Mouse (Mus musculus) lung, adult 2 months (tissue): ENCODE results near the gene Ptprd.

Experiments
- CTCF ChIP-seq: fragments of 200-500 bp; IDR thresholded peaks from 2 replicates; pipeline ENCODE4 v1.5.1; 2011; ENCODE audit warnings: mild to moderate bottlenecking, low read length, control low read depth; ENCODE audit not compliant: insufficient read depth
- POLR2A ChIP-seq: fragments of 200-500 bp; IDR thresholded peaks from 2 replicates; pipeline ENCODE4 v1.6.1; 2011; ENCODE audit warnings: low read depth, mild to moderate bottlenecking, control low read depth, low read length, borderline replicate concordance; ENCODE audit errors: extremely low read depth

DNA sequence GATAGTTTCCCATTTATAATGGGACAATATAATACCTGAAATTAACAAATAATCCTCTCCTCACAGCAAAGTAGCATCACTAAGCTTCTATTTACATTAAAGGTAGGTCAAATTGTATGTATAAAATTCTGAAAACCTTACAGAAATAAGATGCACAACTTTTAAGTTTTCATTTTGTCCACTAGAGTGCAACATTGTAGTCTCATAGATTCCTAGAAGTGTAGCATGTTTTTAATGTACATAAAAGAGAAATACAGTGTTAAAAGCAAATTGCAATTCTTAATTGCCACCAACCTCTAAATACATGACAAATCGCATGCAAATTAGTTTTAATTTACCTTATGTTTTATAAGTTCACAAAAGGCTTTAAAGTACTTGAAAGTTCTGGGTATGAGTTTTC is 556.1 kb downstream of the Ptprd start:
- TF ChIP-seq CTCF (no peak), POLR2A (no peak)
